Mouse (Mus musculus) midbrain, postnatal 0 days (tissue): ENCODE measurements around the gene Atp6v0a4. TPM values are rescaled to one million over a fixed set of nuclear protein-coding genes. Genes with fewer than 3 reads are reported as not detected.

ENCODE experiments used
- ATAC-seq: fragments of 200-750 bp; cut with Nextera tagmentation; 2 replicates; pipeline ENCODE4 v1.8.0; 2017; ENCODE audit warnings: moderate number of reproducible peaks, mild to moderate bottlenecking, moderate TSS enrichment, moderate library complexity; ENCODE audit not compliant: low FRiP score
- DNase-seq: peaks from one replicate; pipeline ENCODE4 v3.0.0-alpha.2; 2015; ENCODE audit warnings: low spot score
- H3K27ac ChIP-seq: fragments of 300-500 bp; sonication (generic); 2 replicates; pipeline ENCODE4 v1.5.1; 2014; ENCODE audit warnings: low read depth, mild to moderate bottlenecking, low read length, mixed read lengths
- H3K27me3 ChIP-seq: fragments of 300-500 bp; sonication (generic); 2 replicates; pipeline ENCODE4 v1.6.1; 2014; ENCODE audit warnings: low read length, control low read depth, mixed read lengths; ENCODE audit not compliant: insufficient read depth
- H3K36me3 ChIP-seq: fragments of 300-500 bp; sonication (generic); 2 replicates; pipeline ENCODE4 v1.6.1; 2014; ENCODE audit warnings: low read length, control low read depth, mixed read lengths; ENCODE audit not compliant: insufficient read depth
- H3K4me1 ChIP-seq: fragments of 300-500 bp; sonication (generic); 2 replicates; pipeline ENCODE4 v1.6.1; 2014; ENCODE audit warnings: mild to moderate bottlenecking, control low read depth, antibody characterized with exemption, low read length, mixed read lengths; ENCODE audit not compliant: insufficient read depth
- H3K4me2 ChIP-seq: fragments of 300-500 bp; sonication (generic); 2 replicates; pipeline ENCODE4 v1.6.1; 2014; ENCODE audit warnings: low read depth, mild to moderate bottlenecking, low read length, mixed read lengths; ENCODE audit not compliant: poor library complexity, severe bottlenecking
- H3K4me3 ChIP-seq: fragments of 300-500 bp; sonication (generic); 2 replicates; pipeline ENCODE4 v1.5.1; 2014; ENCODE audit warnings: low read depth, mild to moderate bottlenecking, low read length, moderate library complexity
- H3K9ac ChIP-seq: fragments of 300-500 bp; sonication (generic); replicated peaks from 2 replicates; pipeline ENCODE4 v1.6.1; 2014; ENCODE audit warnings: mild to moderate bottlenecking, low read length, moderate library complexity, mixed read lengths; ENCODE audit not compliant: poor library complexity, severe bottlenecking
- H3K9me3 ChIP-seq: fragments of 300-500 bp; sonication (generic); 2 replicates; pipeline ENCODE4 v1.6.1; 2016; ENCODE audit warnings: low read length, control low read depth
- CTCF ChIP-seq: IDR thresholded peaks from 2 replicates; pipeline ENCODE4 v1.5.1; 2016; ENCODE audit warnings: antibody characterized with exemption, mild to moderate bottlenecking
- WGBS: fragments of 180-500 bp; shearing (Covaris S2); extraction: QIAGEN DNeasy Blood & Tissue Kit; methylation state at CpG from one replicate; pipeline ENCODE4 v1.1.7; 2014; 5-methylcytosine and 5-hydroxymethylcytosine counted together
- polyA plus RNA-seq: library from polyadenylated mRNA; unstranded; fragments of >200 nt; fragmentation: Nextera tagmentation; extraction: Ambion mirVana; gene quantifications from 2 replicates; pipeline ENCODE4 v1.2.1, GENCODE M21; 2015
- total RNA-seq: library from RNA; depleted of rRNA; stranded (reverse); fragments of >200 nt; gene quantifications from 2 replicates; pipeline ENCODE4 v1.2.3, GENCODE M21; 2014

Atp6v0a4 gene
- total and polyA plus RNA-seq, 2 experiments from 2014 or later: 0.27 to 0.30 TPM

GRCm38 (mm10) chr6:38110859-38111258, 13.5 kb downstream of the Atp6v0a4 start:
- TF ChIP-seq CTCF: no peak
- ATAC-seq (no peak), DNase-seq (no peak)
- H3K9me3 ChIP-seq: no peaks in the 10 kb centered on the region
- no peak overlapping the region for H3K27ac ChIP-seq
- no peaks in the 10 kb centered on the region for H3K4me1 ChIP-seq
- WGBS: 77% methylated on average over 9 of the region's 9 CpGs
- H3K4me2 ChIP-seq: no peak overlapping the region
- H3K36me3 ChIP-seq: no peaks in the 10 kb centered on the region
- no peaks in the 10 kb centered on the region for H3K27me3 ChIP-seq
- no peak overlapping the region for H3K9ac ChIP-seq
- no peak overlapping the region for H3K4me3 ChIP-seq

GRCm38 (mm10) chr6:38109871-38110270, 14.5 kb downstream of the Atp6v0a4 start:
- no peaks in the 10 kb centered on the region for H3K4me1 ChIP-seq
- ATAC-seq (no peak), DNase-seq (no peak)
- 17% methylated on average over 9 of the region's 9 CpGs for WGBS
- H3K36me3 ChIP-seq: no peaks in the 10 kb centered on the region
- no peak overlapping the region for H3K27ac ChIP-seq
- H3K9me3 ChIP-seq: no peaks in the 10 kb centered on the region
- no peak overlapping the region for H3K4me3 ChIP-seq
- TF ChIP-seq CTCF: no peak
- no peak overlapping the region for H3K9ac ChIP-seq
- H3K4me2 ChIP-seq: no peak overlapping the region
- no peaks in the 10 kb centered on the region for H3K27me3 ChIP-seq

- no peak for DNase-seq
- 38% methylated on average over 9 of the region's 9 CpGs for WGBS
- Histone ChIP-seq H3K9me3 (no peaks in the 10 kb centered on the region), H3K36me3 (no peaks in the 10 kb centered on the region), H3K27ac (no peak within 1 kb of the TSS), H3K9ac (no peak within 1 kb of the TSS), H3K4me3 (no peak within 1 kb of the TSS), H3K27me3 (no peaks in the 10 kb centered on the region), H3K4me1 (no peaks in the 10 kb centered on the region), H3K4me2 (no peak within 1 kb of the TSS)
- no peak for TF ChIP-seq CTCF
- no peak for ATAC-seq
These were observed 15.1 kb downstream of the Atp6v0a4 start, which contains the start of gene Tmem213 for GRCm38 (mm10) chr6:38109160-38109795. Tmem213 (plus strand) TSS chr6:38109255.

GRCm38 (mm10) chr6:38108449-38108848, 15.9 kb downstream of the Atp6v0a4 start:
- no peak overlapping the region for H3K4me2 ChIP-seq
- 89% methylated on average over 5 of the region's 5 CpGs for WGBS
- no peaks in the 10 kb centered on the region for H3K36me3 ChIP-seq
- no peak overlapping the region for H3K4me3 ChIP-seq
- no peaks in the 10 kb centered on the region for H3K9me3 ChIP-seq
- H3K9ac ChIP-seq: no peak overlapping the region
- H3K27ac ChIP-seq: no peak overlapping the region
- no peaks in the 10 kb centered on the region for H3K27me3 ChIP-seq
- no peak for ATAC-seq
- no peaks in the 10 kb centered on the region for H3K4me1 ChIP-seq
- no peak for TF ChIP-seq CTCF
- no peak for DNase-seq

GRCm38 (mm10) chr6:38105924-38106323, 18.5 kb downstream of the Atp6v0a4 start:
- Histone ChIP-seq H3K27ac (no peak overlapping the region), H3K4me3 (no peak overlapping the region), H3K4me1 (no peaks in the 10 kb centered on the region), H3K36me3 (no peaks in the 10 kb centered on the region), H3K9ac (no peak overlapping the region), H3K27me3 (no peaks in the 10 kb centered on the region), H3K9me3 (no peaks in the 10 kb centered on the region), H3K4me2 (no peak overlapping the region)
- WGBS: 87% methylated on average over 9 of the region's 9 CpGs
- DNase-seq (no peak), ATAC-seq (no peak)
- no peak for TF ChIP-seq CTCF

- H3K36me3 ChIP-seq: no peaks in the 10 kb centered on the region
- H3K4me1 ChIP-seq: no peaks in the 10 kb centered on the region
- TF ChIP-seq CTCF: no peak
- ATAC-seq: no peak
- no peaks in the 10 kb centered on the region for H3K27me3 ChIP-seq
- no peaks in the 10 kb centered on the region for H3K9me3 ChIP-seq
- 55% methylated on average over 6 of the region's 6 CpGs for WGBS
- H3K9ac ChIP-seq: no peak overlapping the region
- no peak overlapping the region for H3K27ac ChIP-seq
- no peak for DNase-seq
- no peak overlapping the region for H3K4me2 ChIP-seq
- H3K4me3 ChIP-seq: no peak overlapping the region
These were observed 20.6 kb downstream of the Atp6v0a4 start for GRCm38 (mm10) chr6:38103775-38104174.
